Mouse (Mus musculus) CH12.LX (cell line): ENCODE measurements at regions not wholly inside any gene's neighbourhood (a gene's known extent, or its start where the extent isn't known, plus 50 kb on each side); places are given as distances from the start of the nearest gene placed in this dataset.

Experiments used
- CTCF ChIP-seq, 2 experiments: IDR thresholded peaks in 1 of 2; conservative IDR thresholded peaks in 1 of 2; 2 replicates each; pipeline ENCODE4 v1.5.1; 2011 to 2012; ENCODE audit warnings: low read depth in 2 of 2, low read length in 2 of 2, improper control_type of control experiment in 1 of 2, inconsistent platforms in 1 of 2, mild to moderate bottlenecking in 1 of 2, moderate library complexity in 1 of 2
- E2F4 ChIP-seq: IDR thresholded peaks from 2 replicates; pipeline ENCODE4 v1.6.1; 2011; ENCODE audit warnings: low read depth, low read length, improper control_type of control experiment; ENCODE audit not compliant: insufficient replicate concordance
- EP300 ChIP-seq: IDR thresholded peaks from 2 replicates; pipeline ENCODE4 v1.6.1; 2011; ENCODE audit warnings: low read length, improper control_type of control experiment
- MAFK ChIP-seq: IDR thresholded peaks from 2 replicates; pipeline ENCODE4 v1.6.1; 2011; ENCODE audit warnings: low read length, improper control_type of control experiment; ENCODE audit not compliant: insufficient replicate concordance
- MAX ChIP-seq: IDR thresholded peaks from 2 replicates; pipeline ENCODE4 v1.6.1; 2011; ENCODE audit warnings: low read length, improper control_type of control experiment
- NRF1 ChIP-seq: IDR thresholded peaks from 2 replicates; pipeline ENCODE4 v1.6.1; 2014; ENCODE audit warnings: low read depth, mild to moderate bottlenecking, inconsistent platforms, low read length, improper control_type of control experiment, moderate library complexity
- PAX5 ChIP-seq: IDR thresholded peaks from 2 replicates; pipeline ENCODE4 v1.6.1; 2012; ENCODE audit warnings: low read length, inconsistent platforms, mixed read lengths
- POLR2A ChIP-seq: IDR thresholded peaks from 2 replicates; pipeline ENCODE4 v1.6.1; 2011; ENCODE audit warnings: low read depth, mild to moderate bottlenecking, improper control_type of control experiment, low read length
- SIN3A ChIP-seq: IDR thresholded peaks from 2 replicates; pipeline ENCODE4 v1.6.1; 2012; ENCODE audit warnings: low read length, improper control_type of control experiment, inconsistent platforms
- USF1 ChIP-seq: IDR thresholded peaks from 2 replicates; pipeline ENCODE4 v1.6.1; 2014; ENCODE audit warnings: low read depth, mild to moderate bottlenecking, inconsistent platforms, low read length, improper control_type of control experiment
- ZKSCAN1 ChIP-seq: IDR thresholded peaks from 2 replicates; pipeline ENCODE4 v1.6.1; 2012; ENCODE audit warnings: low read depth, inconsistent platforms, low read length, improper control_type of control experiment, borderline replicate concordance

GRCm38 (mm10) chr12:71566371-71566770, 256.7 kb downstream of the Dact1 start:
- TF ChIP-seq CTCF (conservative IDR thresholded peaks at IDR 0.05 in 1 of 2, IDR thresholded peaks at IDR 0.05 in 1 of 2; ENCODE audit: low read depth in 2 of 2, low read length in 2 of 2) (no peak), EP300 (no peak), USF1 (no peak), ZKSCAN1 (no peak), POLR2A (no peak), MAX (no peak), PAX5 (no peak), SIN3A (no peak), E2F4 (no peak), NRF1 (no peak), MAFK (no peak)
